Mouse (Mus musculus): Measurements from ENCODE around the gene Itln1.

- TF ChIP-seq CTCF (IDR thresholded peaks at IDR 0.05; ENCODE audit: low read depth, low read length) = no peak
- TF ChIP-seq TAL1 (conservative IDR thresholded peaks at IDR 0.05; ENCODE audit: low read depth, low read length) = no peak
- no peak for TF ChIP-seq POLR2AphosphoS5 (IDR thresholded peaks at IDR 0.05; ENCODE audit: insufficient replicate concordance, low read depth, low read length)
- TF ChIP-seq GATA1 (IDR thresholded peaks at IDR 0.05; ENCODE audit: borderline replicate concordance, low read length) = no peak
- no peak for TF ChIP-seq GATA2 (IDR thresholded peaks at IDR 0.05; ENCODE audit: borderline replicate concordance, low read depth, low read length)
These were observed 25.2 kb upstream of the Itln1 start for GRCm38 (mm10) chr1:171560262-171560661.
